24 mouse cellular contexts compared by ENCODE assay signal in the genomic region with DNA sequence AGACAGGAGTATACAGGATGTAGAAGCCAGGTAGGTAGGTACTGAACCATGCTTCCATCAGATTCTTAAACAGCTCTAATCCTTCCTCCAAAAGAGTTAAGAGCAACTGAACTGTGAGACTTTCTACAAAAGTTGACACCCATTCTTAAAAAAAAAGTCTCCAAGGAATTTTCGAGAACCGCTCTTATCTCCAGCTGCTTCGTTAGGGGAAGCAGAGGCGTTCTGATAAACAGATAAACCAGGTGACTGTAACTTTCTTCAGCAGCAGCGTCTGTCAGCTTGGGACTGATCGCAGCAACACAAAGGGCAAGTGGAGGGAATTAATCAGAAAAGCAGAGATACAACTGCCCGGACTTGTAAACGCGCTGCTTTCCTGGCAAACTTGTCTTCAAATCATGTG. TPM values are rescaled to one million over a fixed set of nuclear protein-coding genes. Genes with fewer than 3 reads are reported as not detected.
DNase-seq lines count a peak whose midpoint lies in the region; ATAC-seq and TF ChIP-seq lines count a peak whose summit lies in the region.
"Had no signal": no experiment of that assay in that cellular context is flagged by ENCODE, and none has a peak within 500 bp of the region (broad histone marks: within the 10 kb centered on the region; RNA-seq: fewer than 3 reads in every experiment).

No protein-coding gene starts in this region.

- ATAC-seq in embryonic facial prominence, embryonic 15.5 days (ENCODE audit: insufficient number of reproducible peaks, low FRiP score, low TSS enrichment, low read depth), result no peak
- peak; percentile 32; the same call in 1 of the 2 replicates for ATAC-seq in G1E (ENCODE audit: extremely low read depth, insufficient number of reproducible peaks, low FRiP score, poor library complexity, severe bottlenecking)
- no peak for ATAC-seq in stomach, postnatal 0 days (ENCODE audit: low FRiP score, low TSS enrichment)
- no peak for ATAC-seq in forebrain, embryonic 16.5 days
- ATAC-seq: activated CD4-positive, CD25-positive, alpha-beta regulatory T cell, adult 4 months; forebrain, embryonic 13.5 days; hindbrain, postnatal 0 days; inflammation-experienced regulatory T-cells, adult 6 months; intestine, embryonic 16.5 days had no signal

- H3K36me3 ChIP-seq in embryonic facial prominence, embryonic 15.5 days, result no peaks in the 10 kb centered on the region
- H3K36me3 ChIP-seq in embryonic facial prominence, embryonic 10.5 days (replicated peaks), result peaks cover 20% of the 10 kb centered on the region
- H3K36me3 ChIP-seq in heart, adult 2 months (ENCODE audit: control insufficient read depth, insufficient read depth, low read length), result peaks cover 5% of the 10 kb centered on the region
- no peaks in the 10 kb centered on the region for H3K36me3 ChIP-seq in G1E (replicated peaks)
- no peaks in the 10 kb centered on the region for H3K36me3 ChIP-seq in stomach, postnatal 0 days (ENCODE audit: control insufficient read depth, insufficient read depth, low read length)
- H3K36me3 ChIP-seq in forebrain, embryonic 16.5 days (ENCODE audit: control insufficient read depth, insufficient read depth), result peaks cover 5% of the 10 kb centered on the region; the same call in 1 of the 2 replicates

- intact Hi-C loops in heart, adult 2 months (cut with DNase I), result loop anchor here (10.0 kb wide), 1 partner anchor 369 kb away; a partner anchor contains a TSS
- intact Hi-C loops in heart, postnatal 14 days (cut with DNase I), result loop anchor here (10.0 kb wide), 1 partner anchor 369 kb away; a partner anchor contains a TSS

- peak overlapping the region; percentile 19; the same call in 1 of the 2 replicates for H3K4me2 ChIP-seq in embryonic facial prominence, embryonic 15.5 days (replicated peaks)
- no peak overlapping the region for H3K4me2 ChIP-seq in stomach, postnatal 0 days (replicated peaks; ENCODE audit: low read depth)
- no peak overlapping the region for H3K4me2 ChIP-seq in forebrain, embryonic 16.5 days (ENCODE audit: low read length)
- H3K4me2 ChIP-seq: embryonic facial prominence, embryonic 13.5 days; forebrain, embryonic 13.5 days; hindbrain, embryonic 14.5 days had no signal

- H3K4me3 ChIP-seq in embryonic facial prominence, embryonic 15.5 days (replicated peaks), result no peak overlapping the region
- no peak overlapping the region for H3K4me3 ChIP-seq in embryonic facial prominence, embryonic 10.5 days
- no peak overlapping the region for H3K4me3 ChIP-seq in heart, adult 2 months
- no peak overlapping the region; the same call in 1 of the 2 replicates for H3K4me3 ChIP-seq in G1E (ENCODE audit: low read depth, low read length)
- no peak overlapping the region for H3K4me3 ChIP-seq in stomach, postnatal 0 days (ENCODE audit: low read depth, low read length)
- H3K4me3 ChIP-seq in forebrain, embryonic 16.5 days (replicated peaks; ENCODE audit: low read length), result no peak overlapping the region
- H3K4me3 ChIP-seq: embryonic facial prominence, embryonic 13.5 days; forebrain, embryonic 10.5 days; forebrain, embryonic 13.5 days had no signal

- peak overlapping the region; percentile 35; the same call in 1 of the 2 replicates for H3K27ac ChIP-seq in embryonic facial prominence, embryonic 15.5 days (replicated peaks)
- H3K27ac ChIP-seq in embryonic facial prominence, embryonic 10.5 days (replicated peaks), result no peak overlapping the region
- H3K27ac ChIP-seq in heart, adult 2 months, result peak overlapping the region; percentile 3; the same call in 1 of the 2 replicates
- 0 out of 2 replicates have a peak overlapping the region, but pooled peaks have one; percentile 24 for H3K27ac ChIP-seq in stomach, postnatal 0 days (replicated peaks)
- no peak overlapping the region for H3K27ac ChIP-seq in forebrain, embryonic 16.5 days (ENCODE audit: low read length)
- H3K27ac ChIP-seq: embryonic facial prominence, embryonic 13.5 days; forebrain, embryonic 10.5 days; forebrain, embryonic 13.5 days; hindbrain, embryonic 14.5 days; hindbrain, postnatal 0 days had no signal

- no peak overlapping the region for H3K9ac ChIP-seq in embryonic facial prominence, embryonic 15.5 days
- no peak overlapping the region; the same call in 1 of the 2 replicates for H3K9ac ChIP-seq in heart, adult 2 months (ENCODE audit: low read depth, low read length)
- no peak overlapping the region for H3K9ac ChIP-seq in stomach, postnatal 0 days (ENCODE audit: low read length)
- H3K9ac ChIP-seq in forebrain, embryonic 16.5 days (replicated peaks; ENCODE audit: low read depth, low read length), result no peak overlapping the region
- H3K9ac ChIP-seq: embryonic facial prominence, embryonic 13.5 days; forebrain, embryonic 13.5 days; hindbrain, embryonic 14.5 days had no signal

- peaks cover 10% of the 10 kb centered on the region for H3K79me2 ChIP-seq in heart, adult 2 months (replicated peaks; ENCODE audit: control insufficient read depth, insufficient read depth, low read length)

- TF ChIP-seq EP300 in heart, adult 2 months (IDR thresholded peaks at IDR 0.05; ENCODE audit: insufficient read depth, low read depth, low read length), result no peak
- no peak for TF ChIP-seq EP300 in stomach, postnatal 0 days (optimal IDR thresholded peaks at IDR 0.05)

- no peaks in the 10 kb centered on the region for H3K9me3 ChIP-seq in embryonic facial prominence, embryonic 15.5 days (replicated peaks)
- H3K9me3 ChIP-seq in embryonic facial prominence, embryonic 10.5 days, result no peaks in the 10 kb centered on the region
- peaks cover 10% of the 10 kb centered on the region for H3K9me3 ChIP-seq in G1E (replicated peaks)
- H3K9me3 ChIP-seq in stomach, postnatal 0 days (ENCODE audit: control insufficient read depth, low read length), result no peaks in the 10 kb centered on the region
- H3K9me3 ChIP-seq in forebrain, embryonic 16.5 days (ENCODE audit: control insufficient read depth, low read length), result no peaks in the 10 kb centered on the region
- H3K9me3 ChIP-seq: embryonic facial prominence, embryonic 13.5 days; forebrain, embryonic 13.5 days had no signal

- TF ChIP-seq POLR2A in heart, adult 2 months (IDR thresholded peaks at IDR 0.05; ENCODE audit: insufficient read depth, low read depth, low read length), result 0 out of 2 replicates have a peak, but pooled peaks have one; percentile 15

- H3K4me1 ChIP-seq in embryonic facial prominence, embryonic 15.5 days, result peaks cover 47% of the 10 kb centered on the region
- peaks cover 45% of the 10 kb centered on the region for H3K4me1 ChIP-seq in embryonic facial prominence, embryonic 10.5 days
- H3K4me1 ChIP-seq in heart, adult 2 months (ENCODE audit: control insufficient read depth, insufficient read depth, low read length), result peaks cover 18% of the 10 kb centered on the region
- H3K4me1 ChIP-seq in G1E (ENCODE audit: insufficient read depth, low read depth, low read length), result peaks cover 35% of the 10 kb centered on the region
- peaks cover 9% of the 10 kb centered on the region for H3K4me1 ChIP-seq in stomach, postnatal 0 days (replicated peaks; ENCODE audit: control insufficient read depth, insufficient read depth)
- peaks cover 38% of the 10 kb centered on the region for H3K4me1 ChIP-seq in forebrain, embryonic 16.5 days (replicated peaks; ENCODE audit: control insufficient read depth, insufficient read depth, low read length)

- no peak for TF ChIP-seq CTCF in heart, adult 2 months (IDR thresholded peaks at IDR 0.05)
- TF ChIP-seq CTCF in G1E (IDR thresholded peaks at IDR 0.05; ENCODE audit: low read depth, low read length), result no peak
- TF ChIP-seq CTCF in stomach, postnatal 0 days (IDR thresholded peaks at IDR 0.05; ENCODE audit: low read depth), result no peak

- WGBS in embryonic facial prominence, embryonic 15.5 days, result 62% methylated on average over 9 of the region's 9 CpGs
- 84% methylated on average over 9 of the region's 9 CpGs for WGBS in embryonic facial prominence, embryonic 10.5 days
- 29% methylated on average over 9 of the region's 9 CpGs for WGBS in heart, adult 2 months
- 40% methylated on average over 9 of the region's 9 CpGs for WGBS in stomach, postnatal 0 days
- WGBS in forebrain, embryonic 16.5 days, result 66% methylated on average over 9 of the region's 9 CpGs

- DNase-seq in embryonic facial prominence, embryonic 10.5 days (ENCODE audit: low spot score), result no peak
- DNase-seq in heart, adult 2 months, result no peak
- no peak for DNase-seq in heart, postnatal 14 days
- no peak for DNase-seq in G1E (ENCODE audit: low spot score)
- no peak for DNase-seq in stomach, postnatal 0 days (ENCODE audit: low spot score)
- DNase-seq: adrenal gland, adult 8-10 months; adrenal gland, postnatal 25 days; cerebellum, adult 18-20 months; cerebellum, adult 9-10 months; cerebellum, postnatal 14 days; gastrocnemius, postnatal 14 days; heart, postnatal 4 days; kidney, adult 18-20 months; kidney, adult 9 months had no signal

- no peaks in the 10 kb centered on the region for H3K27me3 ChIP-seq in embryonic facial prominence, embryonic 15.5 days
- no peaks in the 10 kb centered on the region for H3K27me3 ChIP-seq in embryonic facial prominence, embryonic 10.5 days (replicated peaks; ENCODE audit: low read depth, poor library complexity, severe bottlenecking)
- no peaks in the 10 kb centered on the region for H3K27me3 ChIP-seq in heart, adult 2 months (ENCODE audit: control insufficient read depth, insufficient read depth, low read length)
- peaks cover 24% of the 10 kb centered on the region for H3K27me3 ChIP-seq in G1E (ENCODE audit: insufficient read depth, low read length)
- H3K27me3 ChIP-seq in stomach, postnatal 0 days (ENCODE audit: control insufficient read depth, insufficient read depth, low read length), result no peaks in the 10 kb centered on the region
- H3K27me3 ChIP-seq in forebrain, embryonic 16.5 days (replicated peaks; ENCODE audit: control insufficient read depth, insufficient read depth, low read length), result no peaks in the 10 kb centered on the region
- H3K27me3 ChIP-seq: embryonic facial prominence, embryonic 13.5 days; forebrain, embryonic 13.5 days had no signal

RNA-seq across cellular contexts. Expression of a gene that starts 5.3 kb away (rescaled TPM):
- polyA plus RNA-seq in embryonic facial prominence, embryonic 15.5 days (2015; fragmentation: Nextera tagmentation; extraction: Ambion mirVana), result 56.0 and 61.4 TPM in 2 replicates
- polyA plus RNA-seq in embryonic facial prominence, embryonic 10.5 days (2016; fragmentation: Nextera tagmentation; extraction: Ambion mirVana), result 41.5 and 42.8 TPM in 2 replicates
- total RNA-seq in heart, adult 2 months (2021), result 10 to 100 TPM; 12.7 to 14.0 TPM
- 18.0 and 18.7 TPM in 2 replicates for polyA plus RNA-seq in heart, adult 2 months (2012; rRNA removed)
- 10 to 100 TPM; 24.3 to 24.6 TPM for total RNA-seq in heart, postnatal 14 days (2021)
- total RNA-seq in G1E (2014; fragmentation: Nextera tagmentation), result 2.0 and 2.9 TPM in 2 replicates
- 1.2 and 2.1 TPM in 2 replicates for total RNA-seq in G1E (2017)
- polyA plus RNA-seq in G1E (2012), result 1.5 and 2.0 TPM in 2 replicates
- 25.9 and 31.5 TPM in 2 replicates for polyA plus RNA-seq in stomach, postnatal 0 days (2015; fragmentation: Nextera tagmentation; extraction: Ambion mirVana)
- 65.6 and 65.8 TPM in 2 replicates for polyA plus RNA-seq in forebrain, embryonic 16.5 days (2015; fragmentation: Nextera tagmentation; extraction: Ambion mirVana)

Comparison
In these comparisons a context has a peak if more than half of its experiments do, and no peak if none do; other contexts are left out.
1. H3K27ac ChIP-seq: peak in embryonic facial prominence, embryonic 15.5 days (single experiment), heart, adult 2 months (single experiment) and stomach, postnatal 0 days (single experiment); none in embryonic facial prominence, embryonic 10.5 days (single experiment) and forebrain, embryonic 16.5 days (single experiment).